Mouse (Mus musculus): ENCODE measurements around the gene Prkcq. TPM values are rescaled to one million over a fixed set of nuclear protein-coding genes. Genes with fewer than 3 reads are reported as not detected.

Prkcq gene
- total and polyA plus RNA-seq, 2 experiments from 2014 or later: 12.9 to 14.8 TPM

GRCm38 (mm10) chr2:11329407-11330224 is 157.7 kb downstream of the Prkcq start:
- H3K27ac ChIP-seq: no peak overlapping the region
- TF ChIP-seq CTCF (IDR thresholded peaks at IDR 0.05; ENCODE audit: low read depth): no peak
- no peak overlapping the region for H3K9ac ChIP-seq (replicated peaks; ENCODE audit: low read length)
- H3K27me3 ChIP-seq (ENCODE audit: insufficient read depth, low read length): no peaks in the 10 kb centered on the region
- no peak for ATAC-seq
- no peaks in the 10 kb centered on the region for H3K9me3 ChIP-seq (ENCODE audit: low read length)
- no peaks in the 10 kb centered on the region for H3K36me3 ChIP-seq (ENCODE audit: insufficient read depth, low read length)
- H3K4me1 ChIP-seq (ENCODE audit: insufficient read depth, low read length): no peaks in the 10 kb centered on the region
- H3K4me2 ChIP-seq (ENCODE audit: low read depth, low read length): no peak overlapping the region
- no peak overlapping the region for H3K4me3 ChIP-seq (ENCODE audit: low read length)
- no peak for DNase-seq (ENCODE audit: low spot score)
- WGBS: 70% methylated on average over 10 of the region's 10 CpGs

DNA sequence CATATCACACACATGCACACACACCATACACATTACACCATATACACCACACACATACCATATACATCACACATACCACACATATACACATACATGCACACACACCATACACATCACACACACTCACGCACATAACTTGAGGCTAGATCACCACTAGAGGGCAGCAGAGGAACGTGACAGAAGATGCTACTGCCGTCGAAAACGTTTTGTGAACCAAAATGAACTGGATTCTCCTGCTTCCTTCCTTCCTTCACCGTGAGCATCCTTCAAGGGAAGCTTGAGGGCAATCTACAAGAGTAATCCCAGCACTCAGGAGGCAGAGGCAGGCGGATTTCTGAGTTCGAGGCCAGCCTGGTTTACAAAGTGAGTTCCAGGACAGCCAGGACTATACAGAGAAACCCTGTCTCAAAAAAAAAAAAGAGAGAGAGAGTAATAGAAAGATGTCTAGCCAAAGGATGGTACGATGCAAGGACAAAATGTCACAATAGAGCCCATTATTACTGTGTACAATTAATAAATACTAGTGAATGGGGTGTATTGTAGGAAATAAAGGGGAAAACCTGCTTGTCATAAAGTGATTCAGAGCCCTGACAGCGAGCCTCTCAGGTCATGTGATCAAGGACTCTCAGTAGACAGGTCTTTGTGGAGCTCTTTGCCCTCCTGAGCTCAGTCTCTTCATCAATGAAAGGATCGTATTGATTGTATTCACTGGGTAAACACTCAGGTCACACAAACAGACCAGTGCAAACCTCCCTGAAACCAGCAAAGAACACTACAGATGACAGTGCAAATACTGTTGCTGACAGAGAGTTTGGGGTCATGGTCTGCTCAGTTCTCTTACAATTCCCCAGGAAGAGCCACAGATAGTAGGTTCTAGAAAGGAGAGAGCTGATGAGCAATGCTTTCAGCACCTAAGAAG is 159.9 kb downstream of the Prkcq start:
- 25% methylated on average over 11 of the region's 11 CpGs for WGBS
- no peaks in the 10 kb centered on the region for H3K36me3 ChIP-seq (ENCODE audit: insufficient read depth, low read length)
- ATAC-seq (peak; percentile 88), DNase-seq (ENCODE audit: low spot score) (peak; percentile 96)
- H3K9me3 ChIP-seq (ENCODE audit: low read length): no peaks in the 10 kb centered on the region
- no peaks in the 10 kb centered on the region for H3K4me1 ChIP-seq (ENCODE audit: insufficient read depth, low read length)
- H3K4me2 ChIP-seq (ENCODE audit: low read depth, low read length): no peak overlapping the region
- no peaks in the 10 kb centered on the region for H3K27me3 ChIP-seq (ENCODE audit: insufficient read depth, low read length)
- no peak overlapping the region for H3K27ac ChIP-seq
- peak; percentile 100 for TF ChIP-seq CTCF (IDR thresholded peaks at IDR 0.05; ENCODE audit: low read depth)
- H3K4me3 ChIP-seq (ENCODE audit: low read length): no peak overlapping the region
- no peak overlapping the region for H3K9ac ChIP-seq (replicated peaks; ENCODE audit: low read length)

- Histone ChIP-seq H3K4me3 (ENCODE audit: low read length) (no peak overlapping the region), H3K4me1 (ENCODE audit: insufficient read depth, low read length) (no peaks in the 10 kb centered on the region), H3K36me3 (ENCODE audit: insufficient read depth, low read length) (no peaks in the 10 kb centered on the region), H3K9ac (replicated peaks; ENCODE audit: low read length) (no peak overlapping the region), H3K9me3 (ENCODE audit: low read length) (no peaks in the 10 kb centered on the region), H3K27me3 (ENCODE audit: insufficient read depth, low read length) (no peaks in the 10 kb centered on the region), H3K4me2 (ENCODE audit: low read depth, low read length) (no peak overlapping the region), H3K27ac (no peak overlapping the region)
- 77% methylated on average over 4 of the region's 4 CpGs for WGBS
- TF ChIP-seq CTCF (IDR thresholded peaks at IDR 0.05; ENCODE audit: low read depth): no peak
- no peak for ATAC-seq
- no peak for DNase-seq (ENCODE audit: low spot score)
Measured at GRCm38 (mm10) chr2:11332469-11332868, 160.6 kb downstream of the Prkcq start.

- no peaks in the 10 kb centered on the region for H3K4me1 ChIP-seq (ENCODE audit: insufficient read depth, low read length)
- H3K9ac ChIP-seq (replicated peaks; ENCODE audit: low read length): no peak overlapping the region
- H3K4me2 ChIP-seq (ENCODE audit: low read depth, low read length): no peak overlapping the region
- WGBS: 51% methylated on average over 14 of the region's 14 CpGs
- H3K36me3 ChIP-seq (ENCODE audit: insufficient read depth, low read length): no peaks in the 10 kb centered on the region
- DNase-seq (ENCODE audit: low spot score) (peak; percentile 62), ATAC-seq (peak; percentile 41)
- no peak overlapping the region for H3K27ac ChIP-seq
- no peak overlapping the region for H3K4me3 ChIP-seq (ENCODE audit: low read length)
- no peak for TF ChIP-seq CTCF (IDR thresholded peaks at IDR 0.05; ENCODE audit: low read depth)
- H3K27me3 ChIP-seq (ENCODE audit: insufficient read depth, low read length): no peaks in the 10 kb centered on the region
- no peaks in the 10 kb centered on the region for H3K9me3 ChIP-seq (ENCODE audit: low read length)
Measured at GRCm38 (mm10) chr2:11333301-11334017, 161.6 kb downstream of the Prkcq start.

DNA sequence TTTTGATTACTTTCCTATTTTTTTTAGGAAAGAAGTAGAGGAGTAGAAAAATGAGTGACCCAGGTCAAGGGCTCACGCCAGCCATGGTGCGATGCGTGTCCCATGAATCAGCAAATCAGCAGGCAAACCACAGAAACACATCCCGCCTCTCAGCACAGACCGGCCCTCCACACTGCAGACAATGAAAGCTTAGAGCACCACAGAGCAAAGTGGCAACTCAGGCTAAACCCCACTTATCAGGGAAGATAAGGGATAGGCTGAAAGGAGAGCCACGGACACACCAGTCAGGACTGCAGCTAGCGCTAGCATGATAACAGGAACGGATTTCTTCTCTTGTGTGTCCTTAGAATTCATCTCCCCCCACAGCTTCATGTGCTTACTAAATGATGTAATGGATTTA is 164.4 kb downstream of the Prkcq start:
- Histone ChIP-seq H3K4me3 (ENCODE audit: low read length) (no peak overlapping the region), H3K36me3 (ENCODE audit: insufficient read depth, low read length) (no peaks in the 10 kb centered on the region), H3K27me3 (ENCODE audit: insufficient read depth, low read length) (no peaks in the 10 kb centered on the region), H3K9me3 (ENCODE audit: low read length) (no peaks in the 10 kb centered on the region), H3K4me1 (ENCODE audit: insufficient read depth, low read length) (no peaks in the 10 kb centered on the region), H3K9ac (replicated peaks; ENCODE audit: low read length) (no peak overlapping the region), H3K27ac (no peak overlapping the region), H3K4me2 (ENCODE audit: low read depth, low read length) (no peak overlapping the region)
- WGBS: 59% methylated on average over 8 of the region's 8 CpGs
- ATAC-seq: no peak
- no peak for DNase-seq (ENCODE audit: low spot score)
- TF ChIP-seq CTCF (IDR thresholded peaks at IDR 0.05; ENCODE audit: low read depth): no peak
